Mouse (Mus musculus) right cerebral cortex, adult 2 months (tissue): ENCODE results near the gene Ube4a.
"Not testable (repeated sequence)": the region's sequence is repeated elsewhere in the genome, so short reads cannot be mapped to it uniquely, and the experiment has no call there.

Source experiments
- DNase-seq, 2 experiments: peaks; one replicate each; pipeline ENCODE4 v3.0.0; 2021 to 2022; ENCODE audit warnings: low spot score in 2 of 2

Gene Ube4a

DNA sequence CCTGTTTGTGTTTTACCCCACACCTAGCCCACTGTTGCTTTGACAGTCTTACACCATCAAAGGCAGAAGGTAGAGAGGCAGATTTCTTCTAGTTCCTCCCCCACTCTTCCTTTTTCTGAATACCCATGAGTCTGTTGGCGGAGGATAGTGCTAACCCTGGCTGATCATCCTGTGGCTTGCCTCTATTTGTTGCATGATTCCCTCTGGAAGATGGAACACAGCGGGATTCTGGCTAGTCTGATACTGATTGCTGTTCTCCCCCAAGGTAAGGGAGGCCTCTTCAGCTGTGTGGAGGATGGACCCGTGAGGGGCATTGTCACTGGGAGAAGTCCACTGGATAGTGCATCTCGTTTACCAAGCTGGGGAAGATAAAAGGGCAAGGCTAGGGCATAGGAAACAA is 16.3 kb upstream of the Ube4a start, which contains the start of gene Cd3d:
Gene Cd3d (plus strand): TSS at position 111 of the 400 bp plus-strand sequence.
- no peak for DNase-seq

DNA sequence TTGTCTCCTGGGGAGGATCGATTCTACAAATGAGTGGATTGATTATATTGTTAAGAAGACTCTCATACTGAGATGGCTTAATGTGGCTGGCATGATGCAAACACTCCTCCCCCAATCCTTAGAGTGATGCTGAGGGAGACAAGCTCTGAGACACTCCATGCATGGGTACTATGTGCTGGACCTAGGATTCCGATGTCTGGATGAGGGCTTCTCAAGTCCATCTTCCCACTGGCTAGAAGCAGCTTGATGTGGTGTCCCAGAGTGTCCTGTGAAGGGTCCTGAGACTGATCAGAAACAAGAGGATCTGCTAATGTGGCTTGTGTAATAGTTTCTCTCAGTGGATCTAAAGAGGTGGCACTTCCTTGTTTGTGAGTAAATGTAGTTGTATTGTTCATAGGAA is 15.7 kb upstream of the Ube4a start:
- DNase-seq, result no peak

DNA sequence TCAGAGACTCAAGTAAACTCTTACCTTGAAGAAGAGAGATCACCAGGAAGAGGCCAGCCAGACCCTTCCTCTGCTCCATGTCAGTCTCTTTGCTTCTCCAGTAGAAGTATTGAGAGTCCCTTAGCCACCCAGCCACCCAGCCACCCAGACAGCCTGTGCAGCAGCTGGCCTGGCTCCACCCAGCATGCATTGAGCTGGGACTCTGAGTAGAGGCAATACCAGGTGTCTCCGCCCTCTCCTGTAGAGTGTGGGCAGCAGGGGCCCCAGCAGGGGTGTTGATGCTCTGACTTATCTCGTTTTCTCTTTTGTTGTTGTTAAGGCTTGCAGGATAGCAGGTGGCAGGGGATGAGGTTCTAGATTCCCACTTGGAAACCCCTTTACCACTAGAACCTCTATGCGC is 14.8 kb upstream of the Ube4a start, which contains the start of gene Cd3g:
Gene Cd3g (minus strand): TSS at position 190 of the 400 bp plus-strand sequence.
- DNase-seq, result no peak

DNA sequence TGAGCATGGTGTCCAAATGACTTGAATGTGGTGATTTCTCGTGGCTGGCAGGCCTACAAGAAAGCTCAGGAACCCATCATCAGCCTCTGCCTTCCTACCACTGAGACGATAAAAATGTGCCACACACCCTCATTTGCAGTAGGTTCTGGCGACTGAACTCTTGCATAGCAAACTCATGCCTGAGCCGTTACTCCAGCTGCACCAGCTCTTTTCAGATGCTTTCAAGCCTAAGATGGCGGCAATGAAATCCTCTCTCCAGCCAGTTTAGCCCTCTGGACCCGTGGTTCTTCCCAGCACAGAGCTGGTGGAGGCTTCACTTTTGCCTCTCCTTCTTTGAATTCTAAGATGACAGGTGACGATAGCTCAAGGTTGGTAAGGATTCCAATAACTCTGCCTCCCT is 14.4 kb upstream of the Ube4a start:
- no peak for DNase-seq

DNA sequence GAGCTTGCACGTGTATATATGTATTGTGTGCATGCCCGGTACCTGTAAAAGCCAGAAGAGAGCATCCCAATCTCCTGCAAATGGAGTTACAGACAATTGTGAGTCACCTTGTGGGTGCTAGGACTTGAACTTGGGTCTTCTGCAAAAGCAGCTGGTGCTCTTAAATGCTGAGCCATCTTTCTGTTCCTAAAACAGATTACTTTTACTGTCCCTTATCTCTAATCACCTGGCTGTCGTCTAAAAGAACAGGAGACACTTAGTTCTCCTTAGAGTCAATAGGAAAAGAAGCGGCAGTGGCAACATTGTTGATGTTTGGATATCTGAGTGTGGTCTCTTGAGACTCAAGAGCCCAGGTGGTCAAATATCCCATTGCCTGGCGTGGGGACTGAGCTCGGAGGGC is 12.4 kb upstream of the Ube4a start:
- DNase-seq, result no peak

DNA sequence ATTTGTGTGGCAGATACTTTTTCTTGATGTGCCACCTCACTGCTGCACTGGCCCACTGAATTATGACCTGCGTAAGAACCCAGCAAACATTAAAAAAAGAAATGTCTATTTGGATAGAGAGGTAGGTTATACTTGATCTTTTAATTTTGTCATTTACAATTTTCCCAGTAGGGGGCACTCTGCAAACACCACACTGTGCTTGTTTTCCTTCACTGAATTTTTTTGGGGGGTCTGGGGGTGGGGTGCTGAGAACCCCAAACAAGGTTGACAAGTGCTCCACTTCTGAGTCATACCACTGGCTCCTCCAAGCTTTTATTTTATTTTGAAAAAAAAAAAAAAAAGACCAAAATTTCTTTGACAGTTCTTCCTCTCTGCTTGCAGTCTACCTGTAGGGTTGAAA is 4.0 kb upstream of the Ube4a start:
- no peak for DNase-seq

DNA sequence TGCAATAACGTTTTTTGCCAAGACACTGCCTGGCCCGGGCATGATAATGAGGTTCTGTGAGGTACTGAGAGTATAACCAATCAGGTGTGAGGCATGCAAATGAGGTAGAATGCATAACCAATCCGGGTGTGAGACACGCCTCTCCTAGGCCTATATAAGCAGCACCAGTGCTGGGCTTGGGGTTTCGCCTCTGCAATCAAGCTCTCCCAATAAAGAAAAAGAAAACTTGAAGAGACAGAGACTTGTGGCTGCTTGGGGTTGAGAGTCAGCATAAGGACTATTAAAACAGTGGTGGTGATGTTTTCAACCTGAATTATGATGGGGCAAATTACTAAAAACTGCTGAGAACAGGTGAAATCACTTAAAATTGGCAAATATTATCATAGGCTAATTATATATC is 2.4 kb upstream of the Ube4a start:
- DNase-seq, result not testable (repeated sequence)

DNA sequence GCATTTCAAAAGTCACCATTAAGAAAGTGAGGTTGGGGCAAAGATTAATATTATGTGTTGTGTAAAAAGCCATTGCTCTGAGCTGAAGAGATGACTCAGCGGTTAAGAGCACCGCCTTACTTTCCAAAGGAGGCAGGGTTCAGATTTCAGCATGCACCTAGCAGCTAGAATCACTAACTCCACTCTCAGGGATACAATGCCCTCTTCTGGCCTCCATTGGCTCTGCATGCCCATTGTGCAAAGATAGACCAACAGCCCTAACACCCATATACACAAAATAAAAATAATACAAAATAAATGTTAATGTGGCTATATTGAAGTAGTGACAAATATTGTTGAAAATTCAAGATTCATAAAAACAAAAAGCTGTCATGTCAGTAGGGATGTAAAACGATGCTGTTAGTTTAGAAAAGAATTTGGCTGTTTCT is 1.4 kb upstream of the Ube4a start:
- peak; percentile 61 to 65 for DNase-seq

DNA sequence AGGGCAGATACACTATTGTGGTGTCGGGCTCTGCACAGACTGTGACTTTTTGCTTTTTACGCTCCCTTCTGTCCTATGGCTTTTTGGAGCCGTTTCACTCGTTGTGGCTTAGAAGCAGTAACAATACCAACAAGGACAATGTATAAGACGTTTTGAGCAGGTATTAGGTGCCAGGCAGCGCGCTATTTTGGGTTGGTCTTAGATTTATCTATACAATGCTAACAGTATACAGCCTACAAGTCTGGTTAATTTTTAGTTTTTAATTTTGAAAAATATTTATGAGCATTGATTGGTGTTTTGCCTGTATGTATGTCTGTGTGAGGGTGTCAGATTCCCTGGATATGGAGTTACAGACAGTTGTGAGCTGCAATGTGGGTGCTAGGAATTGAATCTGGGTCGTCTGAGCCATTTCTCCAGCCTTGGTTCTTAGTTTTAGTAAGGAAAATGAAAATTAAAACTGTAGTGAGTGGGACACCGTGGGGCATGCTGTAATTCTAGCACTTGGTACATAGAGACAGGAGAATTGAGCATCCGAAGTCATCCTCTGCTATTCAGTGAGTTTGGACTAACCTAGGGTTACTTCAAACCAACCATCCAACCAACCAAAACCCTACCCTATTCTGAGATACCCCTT is 550 bp upstream of the Ube4a start:
- no peak for DNase-seq

DNA sequence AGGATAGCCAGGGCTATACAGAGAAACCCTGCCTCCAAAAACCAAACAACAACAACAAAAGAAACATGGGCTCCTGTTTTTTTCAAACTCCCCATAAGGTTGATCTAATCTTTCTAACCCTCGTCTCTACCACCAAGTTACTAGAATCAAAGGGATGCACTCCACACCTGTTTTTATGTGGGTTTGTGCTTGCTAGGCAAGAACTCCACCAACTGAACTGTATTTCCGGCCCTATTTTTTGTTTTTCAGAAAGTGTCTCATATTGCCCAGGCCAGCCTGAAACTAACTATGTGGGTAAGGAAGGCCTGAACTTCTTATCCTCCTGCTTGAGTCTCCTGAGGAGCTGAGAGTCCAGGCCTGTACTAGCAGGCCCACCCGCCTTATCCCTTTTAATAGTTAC is 11.0 kb downstream of the Ube4a start:
- DNase-seq, result no peak

DNA sequence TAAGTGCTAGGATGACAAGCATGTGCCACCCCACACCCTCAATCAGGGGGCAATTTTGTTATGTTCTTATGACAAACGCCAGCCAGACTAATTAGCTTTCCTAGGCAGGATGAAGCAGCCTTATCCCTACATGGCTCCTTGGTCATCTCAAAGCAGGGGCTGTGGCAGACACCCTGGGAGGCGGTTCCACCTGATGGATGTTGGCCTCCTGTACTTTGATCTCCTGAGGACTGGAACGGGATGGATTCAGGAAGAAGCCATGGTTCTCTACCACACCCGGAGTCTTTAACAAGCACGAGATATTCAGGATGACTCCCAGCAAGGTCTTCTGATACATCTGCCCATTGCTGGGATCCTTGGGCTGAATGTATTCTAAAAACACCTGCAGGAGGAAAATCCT is 17.6 kb downstream of the Ube4a start:
- DNase-seq, result no peak

DNA sequence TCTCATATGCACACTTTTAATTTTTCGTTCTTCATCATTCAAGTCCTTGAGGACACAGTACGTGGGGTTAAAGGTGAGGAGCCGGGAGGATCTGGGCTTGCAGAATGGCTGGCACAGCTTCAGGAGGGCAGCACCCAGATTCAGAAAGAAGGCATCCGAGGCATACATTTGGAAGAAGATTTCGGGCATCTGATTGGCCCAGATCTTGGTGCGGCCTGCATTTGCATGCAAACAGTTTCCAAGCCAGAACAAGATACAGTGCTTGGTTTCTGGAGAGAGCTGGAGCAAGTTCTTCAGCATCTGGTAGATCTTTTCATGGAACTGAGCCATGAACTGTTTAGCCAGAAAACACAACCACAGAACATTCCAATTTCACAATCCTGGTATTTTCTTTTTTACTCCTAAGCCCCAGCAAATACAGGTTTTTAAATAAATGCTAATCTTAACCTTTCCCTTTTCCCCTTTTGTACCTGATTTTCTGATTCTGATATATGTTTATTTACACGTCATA is 19.2 kb downstream of the Ube4a start:
- no peak for DNase-seq

DNA sequence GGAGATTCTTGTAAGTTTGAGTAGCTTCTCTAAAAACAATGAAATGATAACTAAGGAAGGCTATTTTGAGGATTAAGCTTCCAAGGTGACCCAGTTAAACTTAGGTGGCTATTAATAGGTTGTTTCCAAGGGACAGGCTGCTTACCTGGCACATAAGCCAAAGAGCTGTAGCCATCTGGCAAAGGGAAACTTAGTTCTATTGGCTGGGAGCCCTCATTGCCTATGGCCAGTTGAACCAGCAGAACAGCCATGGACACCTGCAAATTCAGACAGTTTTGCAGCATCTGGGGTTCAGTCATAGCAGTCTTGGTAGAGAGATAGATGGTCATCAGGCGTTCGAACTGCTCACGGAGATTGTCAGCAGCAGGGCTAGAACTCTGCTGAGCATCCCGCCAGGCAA is 23.0 kb downstream of the Ube4a start:
- DNase-seq, result no peak

DNA sequence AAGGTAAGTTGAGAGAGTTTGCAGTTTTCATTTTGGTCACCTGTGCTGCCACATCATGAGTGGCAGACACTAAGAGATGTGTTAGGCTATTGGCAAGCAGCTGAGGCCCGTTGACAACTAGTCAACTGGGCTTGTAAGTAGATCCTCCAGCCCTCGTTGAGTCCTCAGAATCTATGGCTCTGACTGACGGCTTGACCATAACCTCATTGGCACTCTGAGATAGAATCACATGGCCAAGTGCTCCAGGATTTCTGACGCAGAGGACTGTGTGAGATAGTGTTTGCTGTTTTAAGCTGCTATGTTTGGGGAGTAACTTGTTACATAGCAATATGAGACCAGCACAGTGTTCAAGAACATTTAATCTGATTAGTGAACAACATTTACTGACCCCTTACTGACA is 23.6 kb downstream of the Ube4a start:
- no peak for DNase-seq

DNA sequence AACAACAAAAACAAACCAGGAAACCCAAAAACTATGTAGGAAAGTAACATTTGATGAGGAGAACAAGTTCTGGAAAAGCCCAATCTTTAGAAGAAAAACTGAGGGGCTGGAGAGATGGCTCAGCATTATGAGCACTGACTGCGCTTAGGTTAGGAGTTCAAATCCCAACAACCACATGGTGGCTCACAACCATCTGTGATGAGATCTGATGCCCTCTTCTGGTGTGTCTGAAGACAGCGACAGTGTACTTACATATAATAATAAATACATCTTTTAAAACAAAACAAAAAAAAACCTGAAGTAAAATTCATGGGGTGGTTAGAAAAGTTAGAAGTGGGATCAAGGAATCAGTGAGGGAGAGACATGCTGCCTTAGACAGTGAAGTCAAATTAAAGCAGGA is 43.9 kb downstream of the Ube4a start:
- no peak for DNase-seq

DNA sequence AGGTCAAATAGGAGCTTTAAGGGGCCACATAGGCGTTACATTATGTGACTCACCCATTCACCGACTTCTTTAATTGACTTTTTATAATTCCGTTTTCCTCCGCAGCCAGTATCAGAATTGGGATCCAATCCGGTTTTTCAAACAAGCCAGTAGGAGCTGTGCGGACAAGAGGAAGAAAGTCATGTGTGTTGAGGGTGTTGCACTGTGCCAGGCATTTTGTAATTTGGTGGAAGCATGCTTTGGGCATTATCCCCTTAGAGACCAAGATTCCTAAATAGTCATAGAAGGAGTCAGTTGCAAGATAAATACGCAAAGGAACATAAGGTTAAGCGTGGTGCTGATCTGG is 44.3 kb downstream of the Ube4a start:
- no peak for DNase-seq

DNA sequence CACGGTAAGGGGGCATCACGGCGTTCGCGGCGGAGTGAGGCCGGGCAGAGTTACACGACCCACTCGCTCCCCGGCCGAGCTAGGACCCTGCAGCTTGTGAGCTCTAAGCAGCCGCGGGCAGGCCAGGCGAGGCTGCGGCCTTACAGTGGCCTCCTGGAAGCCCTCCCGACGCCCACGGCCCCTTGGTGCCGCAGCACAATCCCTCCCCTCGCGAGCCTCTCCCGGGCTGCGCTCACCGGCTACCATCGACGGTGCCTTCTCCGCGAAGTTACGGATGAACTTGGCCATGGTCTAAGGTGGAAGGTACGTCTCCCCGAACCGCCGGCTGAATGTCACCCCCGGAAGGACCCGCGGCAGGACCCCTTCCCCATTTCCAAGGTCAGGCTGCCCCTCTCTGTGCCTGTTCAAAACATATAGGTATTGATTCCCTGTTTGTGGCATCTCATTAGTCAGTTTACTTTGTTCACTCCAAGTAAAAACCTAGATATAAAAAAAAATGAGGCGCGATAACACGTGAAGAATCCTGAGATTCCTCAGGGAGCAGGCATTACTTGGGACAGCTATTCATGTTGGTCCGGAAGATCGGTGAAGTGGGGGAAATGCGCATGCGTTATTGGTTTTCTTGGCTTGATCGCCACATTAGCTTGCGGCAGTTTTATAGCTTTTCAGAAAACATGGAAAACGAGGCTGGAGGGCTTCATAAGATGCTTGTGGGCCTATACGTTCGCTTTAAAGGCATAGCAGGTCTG is 44.9 kb downstream of the Ube4a start, which contains the start of gene Atp5l:
Gene Atp5l (minus strand): TSS at position 369 of the 749 bp plus-strand sequence.
- peak; percentile 87 to 89 for DNase-seq

DNA sequence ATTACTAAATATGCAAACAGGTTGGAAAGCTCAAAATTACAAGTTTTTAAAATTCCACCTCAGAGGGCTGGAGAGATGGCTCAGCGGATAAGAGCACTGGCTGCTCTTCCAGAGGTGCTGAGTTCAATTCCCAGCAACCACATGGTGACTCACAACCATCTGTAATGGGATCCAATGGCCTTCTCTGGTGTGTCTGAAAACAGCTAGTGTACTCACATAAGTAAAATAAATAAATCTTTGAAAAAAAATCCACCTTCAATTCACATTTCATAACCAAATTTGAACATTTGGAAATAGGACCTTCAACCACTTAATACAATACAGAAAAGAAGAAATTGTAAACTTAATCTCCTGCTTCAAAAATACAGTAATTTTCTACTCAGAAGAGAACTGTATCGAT is 45.8 kb downstream of the Ube4a start:
- DNase-seq, result no peak

DNA sequence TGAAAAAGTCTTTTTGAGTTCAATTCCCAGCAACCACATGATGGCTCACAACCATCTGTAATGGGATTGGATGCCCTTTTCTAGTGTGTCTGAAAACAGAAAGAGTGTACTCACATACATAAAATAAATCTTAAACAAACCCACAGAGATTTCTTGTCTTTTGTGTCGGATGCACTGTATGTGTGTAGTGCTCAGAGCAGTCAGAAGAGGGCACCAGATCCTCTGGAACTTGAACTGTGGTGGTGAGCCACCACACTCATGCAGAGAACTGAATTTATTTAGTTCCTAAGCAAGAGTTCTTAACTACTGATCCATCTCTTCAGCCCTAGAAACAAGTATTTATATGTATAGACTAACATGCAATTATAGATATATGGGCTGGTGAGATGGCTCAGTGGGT is 49.2 kb downstream of the Ube4a start:
- DNase-seq, result peak; percentile 44 to 56

DNA sequence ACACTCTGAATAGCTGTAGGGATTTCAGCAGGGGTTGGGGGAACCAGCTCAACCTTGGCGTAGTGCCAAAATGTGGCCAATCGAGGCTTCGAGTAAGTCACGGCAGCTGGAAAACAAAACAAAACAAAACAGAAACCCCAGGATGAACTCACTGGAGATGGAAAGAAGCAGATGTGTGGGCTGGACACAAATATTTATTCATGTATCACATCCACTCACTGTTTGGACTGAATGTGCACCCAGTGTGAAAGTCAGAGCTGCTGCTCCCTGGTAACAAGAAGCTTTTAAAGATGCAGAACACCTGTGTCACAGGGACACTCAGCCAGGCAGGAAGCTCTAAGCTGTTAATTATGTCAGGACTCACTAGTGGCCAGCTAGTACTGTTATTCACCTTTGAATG is 50.7 kb downstream of the Ube4a start:
- DNase-seq, result no peak

DNA sequence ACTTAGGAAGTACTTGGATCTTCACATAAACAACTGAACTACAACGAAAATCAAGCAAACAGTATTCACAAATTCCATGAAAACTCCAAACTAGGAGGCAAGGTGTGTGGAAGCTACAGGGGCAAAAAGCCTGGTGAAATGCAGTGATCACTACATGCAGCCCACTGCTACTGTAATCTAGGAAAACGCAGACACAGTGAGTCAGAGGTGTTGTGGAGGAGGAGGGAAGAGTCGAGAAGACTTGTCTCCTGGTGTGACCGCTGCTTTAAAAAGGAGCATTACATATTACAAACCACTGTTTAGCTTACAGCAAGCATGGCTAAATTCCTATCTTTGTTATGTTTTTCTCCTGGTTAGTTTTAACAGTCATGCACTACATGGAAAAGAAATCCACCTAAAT is 54.0 kb downstream of the Ube4a start:
- no peak for DNase-seq

DNA sequence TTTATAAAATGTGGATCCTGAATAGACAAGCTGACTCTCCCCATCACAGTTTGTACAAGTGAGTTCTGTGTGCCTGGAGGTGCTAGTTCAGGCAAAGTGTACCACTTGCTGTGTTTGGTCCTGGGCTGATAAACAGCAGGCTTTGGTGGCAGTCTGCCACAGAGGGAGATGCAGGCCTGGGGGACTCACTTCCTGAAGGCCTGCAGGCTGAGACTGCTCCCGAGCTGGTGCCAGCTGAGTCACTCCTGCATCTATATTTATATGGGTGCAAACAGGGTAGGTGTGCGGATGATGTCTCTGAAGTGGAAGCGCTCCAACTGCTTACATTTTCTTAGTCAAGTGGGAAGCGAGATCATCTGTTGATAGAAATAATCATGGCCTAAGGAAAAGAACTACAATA is 59.8 kb downstream of the Ube4a start:
- DNase-seq, result peak; percentile 83 to 86

DNA sequence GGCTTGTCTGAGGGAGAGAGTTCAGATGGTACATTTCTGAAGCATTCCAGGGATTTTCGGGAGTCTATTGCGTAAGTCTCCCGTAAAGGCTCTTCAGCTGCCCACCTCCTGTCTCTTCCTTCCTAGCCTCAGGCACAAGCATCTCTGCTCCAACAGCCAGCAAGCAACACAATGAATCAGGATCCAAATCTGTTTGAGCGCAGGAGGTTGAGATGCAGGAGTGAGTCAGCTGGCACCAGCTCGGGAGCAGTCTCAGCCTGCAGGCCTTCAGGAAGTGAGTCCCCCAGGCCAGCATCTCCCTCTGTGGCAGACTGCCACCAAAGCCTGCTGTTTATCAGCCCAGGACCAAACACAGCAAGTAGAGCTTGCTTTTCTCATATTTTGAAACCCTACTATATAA is 60.4 kb downstream of the Ube4a start:
- DNase-seq, result peak; percentile 84 to 88
